Mouse (Mus musculus) frontal cortex, adult (tissue): ENCODE data around the gene Zc3h12c.
"Not testable (repeated sequence)": the region's sequence is repeated elsewhere in the genome, so short reads cannot be mapped to it uniquely, and the experiment has no call there.

Experiments used
- ATAC-seq: cut with Nextera tagmentation; 2 replicates; pipeline ENCODE4 v1.9.2; 2017; ENCODE audit warnings: mild to moderate bottlenecking, moderate library complexity, mixed read lengths; ENCODE audit not compliant: low TSS enrichment

Zc3h12c gene

DNA sequence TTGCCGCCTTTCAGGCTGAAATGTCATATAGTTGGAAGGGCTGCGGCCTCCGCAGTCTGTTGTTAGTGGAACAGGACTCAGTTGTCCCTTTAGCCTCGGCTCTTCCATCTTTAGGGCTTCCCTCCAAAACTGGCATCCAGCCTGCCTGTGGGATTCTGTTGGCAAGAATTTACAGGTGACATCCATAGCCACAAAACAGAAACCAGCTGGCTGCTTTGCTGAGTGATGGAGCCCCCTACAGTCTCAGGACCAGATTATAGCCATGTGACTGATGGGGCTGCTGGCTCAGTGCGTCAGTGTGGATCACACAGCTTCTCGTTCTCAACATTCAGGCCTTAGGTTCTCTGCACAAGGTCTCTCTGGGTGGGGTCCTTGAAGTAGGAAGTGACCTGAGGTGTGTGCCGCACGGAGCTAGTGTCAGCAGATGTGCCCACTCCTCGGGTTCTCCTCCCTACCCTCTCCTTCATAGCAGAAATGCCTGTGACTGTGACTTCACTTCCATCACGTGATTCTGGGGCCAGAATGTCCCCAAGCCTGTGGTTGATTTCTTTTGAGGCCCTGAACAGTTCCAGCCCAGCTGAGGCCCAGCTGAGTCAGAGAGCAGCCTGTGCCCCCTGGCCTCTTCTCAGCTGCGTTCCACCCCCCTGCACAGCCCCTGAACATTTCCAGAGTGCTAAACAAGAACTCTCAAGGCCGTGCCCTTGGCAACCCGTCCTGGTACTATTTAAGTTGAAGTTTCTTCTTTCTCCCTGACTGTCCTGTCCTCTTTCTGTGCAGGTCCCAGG lies 66.1 kb downstream of the Zc3h12c start:
- ATAC-seq = no peak

GRCm38 (mm10) chr9:52100426-52100825 lies 67.9 kb downstream of the Zc3h12c start:
- ATAC-seq = no peak

GRCm38 (mm10) chr9:52098600-52098999 lies 69.8 kb downstream of the Zc3h12c start:
- peak; percentile 78 for ATAC-seq

DNA sequence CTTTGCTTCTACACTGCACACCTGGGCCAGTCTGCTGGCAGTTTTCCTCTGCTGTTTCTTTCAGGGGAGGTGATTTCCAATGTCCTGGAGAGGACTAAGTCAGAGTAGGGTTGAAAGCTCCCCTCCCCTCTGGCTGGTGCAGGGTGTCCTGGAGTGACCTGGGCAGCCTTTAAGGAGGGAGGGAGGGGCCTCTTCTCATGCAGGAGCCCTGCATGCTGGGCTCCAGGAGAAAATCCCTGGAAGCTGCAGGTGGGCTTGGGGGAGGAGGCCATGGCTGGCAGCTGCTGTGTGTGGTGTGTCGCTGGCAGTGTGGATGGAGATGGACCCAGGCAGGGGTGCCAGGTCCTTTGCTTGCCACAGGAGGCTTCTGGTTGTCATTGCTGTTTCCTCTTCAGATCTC lies 71.0 kb downstream of the Zc3h12c start:
- no peak for ATAC-seq

DNA sequence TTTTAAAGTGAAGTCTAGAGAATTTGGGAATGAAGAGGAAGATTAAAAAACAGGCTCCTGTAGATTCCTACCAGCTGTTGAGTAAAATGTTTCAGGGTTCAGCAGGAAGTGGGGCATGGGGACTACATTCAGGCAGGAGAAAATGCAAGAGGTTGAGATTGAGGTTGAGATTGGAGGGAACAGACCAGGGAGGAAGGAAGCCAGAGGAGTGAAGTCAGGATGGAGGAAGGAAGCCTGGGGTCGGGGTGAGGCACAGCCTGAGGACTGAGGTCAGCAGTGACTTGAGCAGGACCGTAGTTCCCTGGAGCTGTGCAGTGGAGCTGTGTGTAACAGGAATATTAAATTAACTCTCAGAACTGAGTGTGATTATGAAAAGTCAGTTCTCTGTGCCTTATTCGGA lies 72.7 kb downstream of the Zc3h12c start:
- no peak for ATAC-seq

- no peak for ATAC-seq
These were observed 73.8 kb downstream of the Zc3h12c start for GRCm38 (mm10) chr9:52094471-52094980.

DNA sequence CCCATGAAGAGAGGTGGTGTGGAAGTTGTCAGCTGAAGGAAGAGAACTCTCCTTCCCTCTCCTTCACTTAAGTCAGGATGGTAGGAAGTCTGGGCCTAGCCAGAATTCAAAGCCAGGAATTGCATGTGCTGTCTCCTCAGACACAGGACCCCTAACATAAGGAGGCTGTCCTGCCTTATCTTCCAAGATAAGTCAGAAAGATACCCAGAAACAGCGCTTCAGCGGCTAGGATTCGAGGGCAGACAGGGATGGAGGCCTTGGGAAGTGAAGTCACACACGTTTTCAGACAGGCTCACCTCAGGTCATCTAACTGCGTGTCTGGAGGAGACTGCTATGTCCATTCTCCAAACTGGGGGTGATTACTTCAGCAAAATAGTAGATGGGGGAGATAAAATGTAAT lies 74.4 kb downstream of the Zc3h12c start:
- no peak for ATAC-seq

GRCm38 (mm10) chr9:52093108-52093507 lies 75.3 kb downstream of the Zc3h12c start:
- ATAC-seq = no peak

DNA sequence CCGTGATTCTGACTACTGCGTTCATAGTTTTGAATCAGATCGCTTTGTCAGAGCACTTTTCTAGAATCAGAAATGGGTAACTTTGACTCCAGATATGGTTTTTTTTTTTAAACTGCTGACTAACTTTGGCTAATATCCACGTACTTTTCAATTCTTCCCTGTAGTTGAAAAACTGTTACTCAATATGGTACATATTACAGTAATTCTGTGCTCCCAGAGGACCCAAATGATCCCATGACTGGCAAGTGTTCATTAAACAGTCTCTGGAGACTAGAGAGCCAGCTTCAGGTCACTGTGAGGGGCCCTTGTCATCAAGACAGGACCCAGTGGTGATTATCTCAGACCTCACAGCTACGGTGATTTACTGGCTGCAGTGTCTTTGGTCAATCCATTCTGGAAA lies 76.1 kb downstream of the Zc3h12c start:
- no peak for ATAC-seq

- no peak for ATAC-seq
These were observed 76.6 kb downstream of the Zc3h12c start for GRCm38 (mm10) chr9:52091752-52092151.

GRCm38 (mm10) chr9:52082414-52082813 lies 86.0 kb downstream of the Zc3h12c start:
- no peak for ATAC-seq

DNA sequence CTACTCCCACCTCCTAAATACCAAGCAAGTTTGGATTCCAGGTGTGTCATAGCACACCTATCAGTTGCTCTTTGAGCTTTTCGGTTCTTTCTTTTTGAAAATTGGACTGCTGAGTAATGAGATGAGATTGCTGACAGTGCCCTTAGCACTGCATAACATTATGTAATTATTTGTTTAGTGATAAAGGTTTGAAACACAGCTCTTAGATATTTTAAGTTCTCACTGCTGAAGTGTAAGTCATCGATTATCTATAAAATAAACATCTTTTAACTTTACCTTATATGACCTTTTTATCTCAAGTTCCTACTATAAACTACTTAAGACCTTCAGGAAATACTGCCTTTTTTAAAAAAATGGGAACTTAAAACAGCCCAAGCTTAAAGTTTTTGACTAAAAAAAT lies 86.4 kb downstream of the Zc3h12c start:
- ATAC-seq = no peak

DNA sequence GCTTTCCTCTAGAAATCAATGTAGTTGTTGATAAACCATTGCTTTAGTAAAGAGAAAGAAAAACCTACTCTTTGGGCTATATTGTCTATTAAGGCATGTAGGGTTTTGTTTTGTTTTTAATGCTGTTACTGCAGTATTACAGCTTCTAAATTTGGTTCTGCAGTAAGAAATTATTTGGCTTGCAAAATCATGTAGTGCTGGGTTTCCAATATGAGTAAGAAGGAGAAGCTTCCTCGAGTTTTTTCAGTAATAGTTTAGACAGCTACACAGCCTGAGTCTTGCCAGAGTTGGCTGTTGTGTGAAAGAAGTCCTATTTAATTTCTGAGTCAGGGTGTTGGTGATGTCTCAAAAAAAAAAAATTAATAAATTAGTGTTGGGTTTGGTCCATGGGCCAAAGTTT lies 90.7 kb downstream of the Zc3h12c start:
- ATAC-seq = no peak

GRCm38 (mm10) chr9:52076089-52076488 lies 92.3 kb downstream of the Zc3h12c start:
- ATAC-seq = no peak

- ATAC-seq = peak; percentile 55; the same call in 1 of the 2 replicates
These were observed 96.2 kb downstream of the Zc3h12c start for GRCm38 (mm10) chr9:52072202-52072601.

- ATAC-seq = not testable (repeated sequence)
These were observed 97.0 kb downstream of the Zc3h12c start for GRCm38 (mm10) chr9:52071352-52071751.

GRCm38 (mm10) chr9:52070052-52070451 lies 98.3 kb downstream of the Zc3h12c start:
- no peak for ATAC-seq
